Mouse (Mus musculus): ENCODE results near the gene Eif4e2. TPM values are rescaled to one million over a fixed set of nuclear protein-coding genes. Genes with fewer than 3 reads are reported as not detected.

Gene Eif4e2
- polyA plus RNA-seq, 1 experiment = 221 TPM

DNA sequence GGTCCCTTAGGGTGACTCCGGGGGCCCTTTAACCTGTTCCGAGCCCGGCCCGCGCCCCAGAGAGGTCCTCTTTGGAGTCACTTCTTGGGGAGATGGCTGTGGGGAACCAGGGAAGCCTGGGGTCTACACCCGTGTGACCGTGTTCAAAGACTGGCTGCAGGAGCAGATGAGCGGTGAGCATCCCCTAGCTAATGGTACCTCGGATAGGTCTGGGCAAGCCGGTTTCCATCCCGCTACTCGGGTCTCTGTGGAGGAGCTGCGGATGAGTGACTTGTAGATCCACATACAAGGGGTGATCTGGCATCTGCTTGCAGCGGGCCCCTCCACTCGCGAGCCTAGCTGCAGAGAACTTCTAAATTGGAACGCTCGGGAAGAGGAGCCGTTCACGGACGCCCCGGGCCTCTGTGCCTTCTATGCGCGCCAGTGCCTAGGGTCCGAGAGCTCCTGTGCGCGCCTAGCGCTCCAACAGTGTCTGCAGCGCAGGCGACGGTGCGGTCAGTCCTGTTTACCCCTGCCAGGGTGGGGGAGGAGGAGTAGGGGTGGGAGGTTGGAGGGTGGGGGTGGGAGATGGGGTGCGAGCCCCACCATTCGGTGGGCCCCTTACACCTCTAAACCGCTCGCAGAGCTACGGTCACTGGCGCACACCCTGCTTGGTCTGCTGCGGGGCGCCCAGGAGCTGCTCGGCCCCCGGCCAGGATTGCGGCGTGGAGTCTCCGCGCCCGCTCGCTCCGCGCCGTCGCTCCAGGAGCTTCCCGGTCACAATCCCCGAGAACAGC, 27.3 kb upstream of the Eif4e2 start:
- no peak overlapping the region for H3ac ChIP-seq (ENCODE audit: control insufficient read depth, insufficient read length)
- no peaks in the 10 kb centered on the region for H3K27me3 ChIP-seq (ENCODE audit: control insufficient read depth, insufficient read depth, insufficient read length)
- TF ChIP-seq POLR2A (IDR thresholded peaks at IDR 0.05; ENCODE audit: insufficient read length, low read depth) (no peak), REST (IDR thresholded peaks at IDR 0.05; ENCODE audit: insufficient read depth, insufficient read length) (no peak), USF1 (IDR thresholded peaks at IDR 0.05; ENCODE audit: low read depth) (no peak), POLR2AphosphoS2 (IDR thresholded peaks at IDR 0.05; ENCODE audit: insufficient read length, low read depth) (no peak), TCF12 (IDR thresholded peaks at IDR 0.05; ENCODE audit: insufficient read depth, poor library complexity, severe bottlenecking) (no peak), E2F4 (IDR thresholded peaks at IDR 0.05; ENCODE audit: insufficient read depth) (no peak), MYOG (IDR thresholded peaks at IDR 0.05; ENCODE audit: control insufficient read depth in 1 of 3, insufficient read depth in 1 of 3, insufficient read length in 2 of 3, low read depth in 2 of 3) (no peak), MYOD1 (IDR thresholded peaks at IDR 0.05; ENCODE audit: control insufficient read depth in 1 of 3, insufficient read length in 2 of 3, low read depth in 2 of 3) (no peak), MAX (IDR thresholded peaks at IDR 0.05; ENCODE audit: low read depth) (no peak), CEBPB (IDR thresholded peaks at IDR 0.05; ENCODE audit: insufficient read depth, poor library complexity, severe bottlenecking) (no peak), SRF (IDR thresholded peaks at IDR 0.05; ENCODE audit: control insufficient read depth, insufficient read length, low read depth) (no peak), TCF3 (IDR thresholded peaks at IDR 0.05; ENCODE audit: insufficient read length, low read depth) (no peak)
- H3K4me2 ChIP-seq (ENCODE audit: low read depth) = peak overlapping the region; percentile 80
- H3K4me3 ChIP-seq = peak overlapping the region; percentile 12
- H3K36me3 ChIP-seq (ENCODE audit: control insufficient read depth, insufficient read depth) = no peaks in the 10 kb centered on the region
- H3K79me2 ChIP-seq (ENCODE audit: control insufficient read depth, insufficient read depth) = peaks cover 7% of the 10 kb centered on the region

- TF ChIP-seq POLR2A (IDR thresholded peaks at IDR 0.05; ENCODE audit: insufficient read length, low read depth) = no peak
- no peak for TF ChIP-seq MYOD1 (IDR thresholded peaks at IDR 0.05; ENCODE audit: control insufficient read depth in 1 of 3, insufficient read length in 2 of 3, low read depth in 2 of 3)
- TF ChIP-seq SRF (IDR thresholded peaks at IDR 0.05; ENCODE audit: control insufficient read depth, insufficient read length, low read depth) = no peak
- TF ChIP-seq MAX (IDR thresholded peaks at IDR 0.05; ENCODE audit: low read depth) = no peak
- TF ChIP-seq POLR2AphosphoS2 (IDR thresholded peaks at IDR 0.05; ENCODE audit: insufficient read length, low read depth) = no peak
- TF ChIP-seq USF1 (IDR thresholded peaks at IDR 0.05; ENCODE audit: low read depth) = no peak
- no peak for TF ChIP-seq MYOG (IDR thresholded peaks at IDR 0.05; ENCODE audit: control insufficient read depth in 1 of 3, insufficient read depth in 1 of 3, insufficient read length in 2 of 3, low read depth in 2 of 3)
- TF ChIP-seq REST (IDR thresholded peaks at IDR 0.05; ENCODE audit: insufficient read depth, insufficient read length) = no peak
- no peak for TF ChIP-seq TCF12 (IDR thresholded peaks at IDR 0.05; ENCODE audit: insufficient read depth, poor library complexity, severe bottlenecking)
- H3K4me3 ChIP-seq = peak overlapping the region; percentile 12
- peak overlapping the region; percentile 80 for H3K4me2 ChIP-seq (ENCODE audit: low read depth)
- no peaks in the 10 kb centered on the region for H3K27me3 ChIP-seq (ENCODE audit: control insufficient read depth, insufficient read depth, insufficient read length)
- no peak overlapping the region for H3ac ChIP-seq (ENCODE audit: control insufficient read depth, insufficient read length)
- no peaks in the 10 kb centered on the region for H3K36me3 ChIP-seq (ENCODE audit: control insufficient read depth, insufficient read depth)
- H3K79me2 ChIP-seq (ENCODE audit: control insufficient read depth, insufficient read depth) = peaks cover 13% of the 10 kb centered on the region
Measured at GRCm38 (mm10) chr1:87187037-87187355, 26.7 kb upstream of the Eif4e2 start.

GRCm38 (mm10) chr1:87190429-87190828, 23.3 kb upstream of the Eif4e2 start, which contains the start of gene Chrnd:
TSS of gene Chrnd (plus strand) at chr1:87190607.
- H3K36me3 ChIP-seq (ENCODE audit: control insufficient read depth, insufficient read depth) = peaks cover 20% of the 10 kb centered on the region
- H3K27me3 ChIP-seq (ENCODE audit: control insufficient read depth, insufficient read depth, insufficient read length) = no peaks in the 10 kb centered on the region
- H3K4me2 ChIP-seq (ENCODE audit: low read depth) = peak within 1 kb of the TSS; percentile 92

DNA sequence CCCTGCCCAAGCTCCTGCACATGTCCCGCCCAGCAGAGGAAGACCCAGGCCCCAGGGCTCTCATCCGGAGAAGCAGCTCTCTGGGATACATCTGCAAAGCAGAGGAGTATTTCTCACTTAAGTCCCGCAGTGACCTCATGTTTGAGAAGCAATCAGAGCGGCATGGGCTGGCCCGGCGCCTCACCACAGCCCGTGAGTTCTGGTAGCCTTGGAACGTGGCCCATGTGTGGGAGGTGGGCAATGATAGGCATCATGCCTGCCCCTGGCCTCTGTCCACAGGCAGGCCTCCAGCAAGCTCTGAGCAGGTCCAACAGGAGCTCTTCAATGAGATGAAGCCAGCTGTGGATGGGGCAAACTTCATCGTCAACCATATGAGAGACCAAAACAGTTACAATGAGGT, 16.4 kb upstream of the Eif4e2 start:
- Histone ChIP-seq H3K4me3 (no peak overlapping the region), H3K27me3 (ENCODE audit: control insufficient read depth, insufficient read depth, insufficient read length) (no peaks in the 10 kb centered on the region), H3K36me3 (ENCODE audit: control insufficient read depth, insufficient read depth) (peaks cover 38% of the 10 kb centered on the region), H3K4me2 (ENCODE audit: low read depth) (peak overlapping the region; percentile 53), H3K79me2 (ENCODE audit: control insufficient read depth, insufficient read depth) (peaks cover 9% of the 10 kb centered on the region), H3ac (ENCODE audit: control insufficient read depth, insufficient read length) (no peak overlapping the region)
- TF ChIP-seq MYOG (IDR thresholded peaks at IDR 0.05; ENCODE audit: control insufficient read depth in 1 of 3, insufficient read depth in 1 of 3, insufficient read length in 2 of 3, low read depth in 2 of 3) (peak in 1 of 3 experiments; percentile 32), MYOD1 (IDR thresholded peaks at IDR 0.05; ENCODE audit: control insufficient read depth in 1 of 3, insufficient read length in 2 of 3, low read depth in 2 of 3) (peak in 1 of 3 experiments; percentile 31), TCF3 (IDR thresholded peaks at IDR 0.05; ENCODE audit: insufficient read length, low read depth) (no peak), POLR2A (IDR thresholded peaks at IDR 0.05; ENCODE audit: insufficient read length, low read depth) (peak; percentile 20), MAX (IDR thresholded peaks at IDR 0.05; ENCODE audit: low read depth) (no peak)

More at GRCm38 (mm10) chr1:87190429-87190828, 23.3 kb upstream of the Eif4e2 start, which contains the start of gene Chrnd:
- Histone ChIP-seq H3K4me3 (peak within 1 kb of the TSS; percentile 91), H3ac (ENCODE audit: control insufficient read depth, insufficient read length) (peak within 1 kb of the TSS; percentile 28), H3K79me2 (ENCODE audit: control insufficient read depth, insufficient read depth) (peaks cover 23% of the 10 kb centered on the region)
- TF ChIP-seq REST (IDR thresholded peaks at IDR 0.05; ENCODE audit: insufficient read depth, insufficient read length) (no peak), SRF (IDR thresholded peaks at IDR 0.05; ENCODE audit: control insufficient read depth, insufficient read length, low read depth) (peak; percentile 35), MAX (IDR thresholded peaks at IDR 0.05; ENCODE audit: low read depth) (no peak), TCF12 (IDR thresholded peaks at IDR 0.05; ENCODE audit: insufficient read depth, poor library complexity, severe bottlenecking) (peak; percentile 87), USF1 (IDR thresholded peaks at IDR 0.05; ENCODE audit: low read depth) (no peak), TCF3 (IDR thresholded peaks at IDR 0.05; ENCODE audit: insufficient read length, low read depth) (peak; percentile 49), CEBPB (IDR thresholded peaks at IDR 0.05; ENCODE audit: insufficient read depth, poor library complexity, severe bottlenecking) (peak; percentile 67; the same call in 1 of the 2 replicates), E2F4 (IDR thresholded peaks at IDR 0.05; ENCODE audit: insufficient read depth) (no peak), MYOD1 (IDR thresholded peaks at IDR 0.05; ENCODE audit: control insufficient read depth in 1 of 3, insufficient read length in 2 of 3, low read depth in 2 of 3) (peak; percentile 73 to 95 (median 89)), POLR2A (IDR thresholded peaks at IDR 0.05; ENCODE audit: insufficient read length, low read depth) (peak; percentile 94), POLR2AphosphoS2 (IDR thresholded peaks at IDR 0.05; ENCODE audit: insufficient read length, low read depth) (peak; percentile 83), MYOG (IDR thresholded peaks at IDR 0.05; ENCODE audit: control insufficient read depth in 1 of 3, insufficient read depth in 1 of 3, insufficient read length in 2 of 3, low read depth in 2 of 3) (peak; percentile 79 to 94 (median 84))
